Mouse (Mus musculus) CH12.LX (cell line): Measurements from ENCODE around the gene Ell2.

ENCODE experiments used
- CHD2 ChIP-seq: IDR thresholded peaks from 2 replicates; pipeline ENCODE4 v1.6.1; 2011; ENCODE audit warnings: low read length, improper control_type of control experiment
- CTCF ChIP-seq, 2 experiments: IDR thresholded peaks in 1 of 2; conservative IDR thresholded peaks in 1 of 2; 2 replicates each; pipeline ENCODE4 v1.5.1; 2011 to 2012; ENCODE audit warnings: low read depth in 2 of 2, low read length in 2 of 2, improper control_type of control experiment in 1 of 2, inconsistent platforms in 1 of 2, mild to moderate bottlenecking in 1 of 2, moderate library complexity in 1 of 2
- EP300 ChIP-seq: IDR thresholded peaks from 2 replicates; pipeline ENCODE4 v1.6.1; 2011; ENCODE audit warnings: low read length, improper control_type of control experiment
- IRF4 ChIP-seq: IDR thresholded peaks from 2 replicates; pipeline ENCODE4 v1.6.1; 2014; ENCODE audit warnings: low read depth, mild to moderate bottlenecking, inconsistent platforms, low read length, improper control_type of control experiment
- KAT2A ChIP-seq: IDR thresholded peaks from 2 replicates; pipeline ENCODE4 v1.6.1; 2012; ENCODE audit warnings: low read length, improper control_type of control experiment, inconsistent platforms; ENCODE audit not compliant: insufficient replicate concordance
- MEF2A ChIP-seq: IDR thresholded peaks from 2 replicates; pipeline ENCODE4 v1.6.1; 2014; ENCODE audit warnings: low read depth, mild to moderate bottlenecking, inconsistent platforms, low read length, improper control_type of control experiment, borderline replicate concordance
- NELFE ChIP-seq: IDR thresholded peaks from 2 replicates; pipeline ENCODE4 v1.6.1; 2011; ENCODE audit warnings: low read depth, low read length, improper control_type of control experiment
- POLR2A ChIP-seq: IDR thresholded peaks from 2 replicates; pipeline ENCODE4 v1.6.1; 2011; ENCODE audit warnings: low read depth, mild to moderate bottlenecking, improper control_type of control experiment, low read length
- POLR2AphosphoS2 ChIP-seq: IDR thresholded peaks from 2 replicates; pipeline ENCODE4 v1.6.1; 2011; ENCODE audit warnings: low read depth, low read length, improper control_type of control experiment
- ZC3H11A ChIP-seq: IDR thresholded peaks from 2 replicates; pipeline ENCODE4 v1.6.1; 2012; ENCODE audit warnings: low read depth, mild to moderate bottlenecking, inconsistent platforms, low read length, improper control_type of control experiment

GRCm38 (mm10) chr13:75809957-75810356 lies 103.4 kb downstream of the Ell2 start:
- no peak for TF ChIP-seq POLR2AphosphoS2
- no peak for TF ChIP-seq POLR2A
- no peak for TF ChIP-seq CTCF (conservative IDR thresholded peaks at IDR 0.05 in 1 of 2, IDR thresholded peaks at IDR 0.05 in 1 of 2; ENCODE audit: low read depth in 2 of 2, low read length in 2 of 2)
- no peak for TF ChIP-seq NELFE
- no peak for TF ChIP-seq ZC3H11A
- no peak for TF ChIP-seq EP300
- TF ChIP-seq KAT2A: no peak
- no peak for TF ChIP-seq MEF2A
- no peak for TF ChIP-seq CHD2
- TF ChIP-seq IRF4: no peak
